Mouse (Mus musculus): Measurements from ENCODE around the gene Dgkz.

The Dgkz gene

GRCm38 (mm10) chr2:91920130-91920529 is 55.5 kb downstream of the Dgkz start:
- DNase-seq (ENCODE audit: low read depth): no peak

- DNase-seq (ENCODE audit: low read depth): no peak
These were observed 58.6 kb downstream of the Dgkz start for GRCm38 (mm10) chr2:91917096-91917495.

GRCm38 (mm10) chr2:91916346-91916977 is 59.2 kb downstream of the Dgkz start:
- DNase-seq (ENCODE audit: low read depth): no peak

- DNase-seq (ENCODE audit: low read depth): no peak
These were observed 62.1 kb downstream of the Dgkz start for GRCm38 (mm10) chr2:91913328-91914110.

GRCm38 (mm10) chr2:91912616-91913015 is 63.0 kb downstream of the Dgkz start:
- DNase-seq (ENCODE audit: low read depth): no peak

GRCm38 (mm10) chr2:91906141-91906540 is 69.5 kb downstream of the Dgkz start:
- DNase-seq (ENCODE audit: low read depth): peak; percentile 58

GRCm38 (mm10) chr2:91904618-91905307 is 70.9 kb downstream of the Dgkz start:
- DNase-seq (ENCODE audit: low read depth): no peak

- DNase-seq (ENCODE audit: low read depth): peak; percentile 44
These were observed 72.3 kb downstream of the Dgkz start for GRCm38 (mm10) chr2:91903171-91903925.

- no peak for DNase-seq (ENCODE audit: low read depth)
These were observed 73.3 kb downstream of the Dgkz start for GRCm38 (mm10) chr2:91902336-91902735.

GRCm38 (mm10) chr2:91900431-91900830 is 75.2 kb downstream of the Dgkz start:
- no peak for DNase-seq (ENCODE audit: low read depth)

GRCm38 (mm10) chr2:91899141-91899540 is 76.5 kb downstream of the Dgkz start:
- DNase-seq (ENCODE audit: low read depth): no peak

GRCm38 (mm10) chr2:91897968-91898367 is 77.7 kb downstream of the Dgkz start:
- no peak for DNase-seq (ENCODE audit: low read depth)

GRCm38 (mm10) chr2:91895401-91895800 is 80.3 kb downstream of the Dgkz start:
- peak; percentile 80 for DNase-seq (ENCODE audit: low read depth)

- DNase-seq (ENCODE audit: low read depth): no peak
These were observed 80.9 kb downstream of the Dgkz start for GRCm38 (mm10) chr2:91894716-91895115.

- DNase-seq (ENCODE audit: low read depth): no peak
These were observed 91.0 kb downstream of the Dgkz start for GRCm38 (mm10) chr2:91884616-91885015.

- DNase-seq (ENCODE audit: low read depth): no peak
These were observed 91.7 kb downstream of the Dgkz start for GRCm38 (mm10) chr2:91883961-91884360.

Data from NIH3T3 (cell line).